Mouse (Mus musculus) limb, embryonic 14.5 days (tissue): ENCODE results near the gene Sarm1. TPM values are rescaled to one million over a fixed set of nuclear protein-coding genes. Genes with fewer than 3 reads are reported as not detected.

ENCODE experiments used
- ATAC-seq: fragments of 200-750 bp; cut with Nextera tagmentation; 2 replicates; pipeline ENCODE4 v1.8.0; 2017; ENCODE audit warnings: low read depth, moderate number of reproducible peaks, moderate TSS enrichment; ENCODE audit not compliant: low FRiP score
- DNase-seq: peaks from one replicate; pipeline ENCODE4 v3.0.0-alpha.2; 2015; ENCODE audit warnings: low spot score
- H3K27ac ChIP-seq: fragments of 300-500 bp; sonication (generic); replicated peaks from 2 replicates; pipeline ENCODE4 v1.5.1; 2014; ENCODE audit warnings: low read depth, mild to moderate bottlenecking, low read length, moderate library complexity, mixed read lengths
- H3K27me3 ChIP-seq: fragments of 300-500 bp; sonication (generic); 2 replicates; pipeline ENCODE4 v1.6.1; 2014; ENCODE audit warnings: low read length, mixed read lengths; ENCODE audit not compliant: control insufficient read depth, insufficient read depth
- H3K36me3 ChIP-seq: fragments of 300-500 bp; sonication (generic); 2 replicates; pipeline ENCODE4 v1.6.1; 2014; ENCODE audit warnings: mild to moderate bottlenecking, low read length, moderate library complexity, mixed read lengths; ENCODE audit not compliant: control insufficient read depth, insufficient read depth
- H3K4me1 ChIP-seq: fragments of 300-500 bp; sonication (generic); 2 replicates; pipeline ENCODE4 v1.6.1; 2014; ENCODE audit warnings: antibody characterized with exemption, low read length, mixed read lengths; ENCODE audit not compliant: control insufficient read depth, insufficient read depth
- H3K4me2 ChIP-seq: fragments of 300-500 bp; sonication (generic); replicated peaks from 2 replicates; pipeline ENCODE4 v1.6.1; 2014; ENCODE audit warnings: low read depth, mild to moderate bottlenecking, low read length, moderate library complexity; ENCODE audit not compliant: severe bottlenecking
- H3K4me3 ChIP-seq: fragments of 300-500 bp; sonication (generic); replicated peaks from 2 replicates; pipeline ENCODE4 v1.5.1; 2014; ENCODE audit warnings: low read length
- H3K9ac ChIP-seq: fragments of 300-500 bp; sonication (generic); 2 replicates; pipeline ENCODE4 v1.6.1; 2014; ENCODE audit warnings: mild to moderate bottlenecking, low read depth, low read length, moderate library complexity; ENCODE audit not compliant: severe bottlenecking
- H3K9me3 ChIP-seq: fragments of 300-500 bp; sonication (generic); 2 replicates; pipeline ENCODE4 v1.6.1; 2016; ENCODE audit warnings: low read length; ENCODE audit not compliant: control insufficient read depth
- POLR2A ChIP-seq: fragments of 200-500 bp; IDR thresholded peaks from 2 replicates; pipeline ENCODE4 v1.8.0; 2012; ENCODE audit warnings: inconsistent platforms, mild to moderate bottlenecking, moderate library complexity, borderline replicate concordance; ENCODE audit not compliant: insufficient read depth, insufficient read length; ENCODE audit errors: extremely low read depth
- WGBS: fragments of 180-500 bp; shearing (Covaris S2); extraction: QIAGEN DNeasy Blood & Tissue Kit; methylation state at CpG from one replicate; pipeline ENCODE4 v1.1.7; 2014; 5-methylcytosine and 5-hydroxymethylcytosine counted together
- polyA plus RNA-seq, 2 experiments: library from polyadenylated mRNA; depleted of rRNA in 1 of 2; stranded (reverse) in 1 of 2; unstranded in 1 of 2; fragments of >200 nt; fragmentation: Nextera tagmentation in 1 of 2; extraction: Ambion mirVana in 1 of 2; gene quantifications; 2 replicates each; pipeline versions ENCODE4 v1.2.1 to v1.2.3; 2012 to 2014

The Sarm1 gene
- polyA plus RNA-seq, 2 experiments: 1.7 to 2.1 TPM

DNA sequence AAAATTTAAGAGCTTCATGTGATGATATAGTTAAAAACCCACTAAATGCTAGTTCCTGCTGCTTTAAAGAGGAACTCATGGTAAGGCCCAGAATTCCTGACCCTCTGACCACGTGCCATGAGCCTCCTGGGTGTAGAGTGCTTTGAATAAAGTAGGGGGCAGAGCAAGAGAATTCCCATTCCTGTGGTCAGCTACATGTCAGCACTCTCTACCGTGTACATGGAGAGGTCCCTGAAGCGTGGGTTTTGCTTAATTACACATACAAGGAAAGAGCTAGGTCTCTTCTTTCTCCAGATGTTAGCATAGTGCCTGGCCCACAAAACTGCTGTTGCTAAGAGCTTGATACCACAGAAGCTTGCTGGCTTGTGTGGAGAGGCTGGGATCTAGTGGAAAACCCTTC lies 7.9 kb upstream of the Sarm1 start:
- Histone ChIP-seq H3K36me3 (peaks cover 35% of the 10 kb centered on the region), H3K4me1 (no peaks in the 10 kb centered on the region), H3K4me3 (no peak overlapping the region), H3K27ac (no peak overlapping the region), H3K4me2 (no peak overlapping the region), H3K9me3 (no peaks in the 10 kb centered on the region), H3K27me3 (no peaks in the 10 kb centered on the region), H3K9ac (no peak overlapping the region)
- DNase-seq (no peak), ATAC-seq (no peak)
- no peak for TF ChIP-seq POLR2A
- 84% methylated on average over 3 of the region's 3 CpGs for WGBS

DNA sequence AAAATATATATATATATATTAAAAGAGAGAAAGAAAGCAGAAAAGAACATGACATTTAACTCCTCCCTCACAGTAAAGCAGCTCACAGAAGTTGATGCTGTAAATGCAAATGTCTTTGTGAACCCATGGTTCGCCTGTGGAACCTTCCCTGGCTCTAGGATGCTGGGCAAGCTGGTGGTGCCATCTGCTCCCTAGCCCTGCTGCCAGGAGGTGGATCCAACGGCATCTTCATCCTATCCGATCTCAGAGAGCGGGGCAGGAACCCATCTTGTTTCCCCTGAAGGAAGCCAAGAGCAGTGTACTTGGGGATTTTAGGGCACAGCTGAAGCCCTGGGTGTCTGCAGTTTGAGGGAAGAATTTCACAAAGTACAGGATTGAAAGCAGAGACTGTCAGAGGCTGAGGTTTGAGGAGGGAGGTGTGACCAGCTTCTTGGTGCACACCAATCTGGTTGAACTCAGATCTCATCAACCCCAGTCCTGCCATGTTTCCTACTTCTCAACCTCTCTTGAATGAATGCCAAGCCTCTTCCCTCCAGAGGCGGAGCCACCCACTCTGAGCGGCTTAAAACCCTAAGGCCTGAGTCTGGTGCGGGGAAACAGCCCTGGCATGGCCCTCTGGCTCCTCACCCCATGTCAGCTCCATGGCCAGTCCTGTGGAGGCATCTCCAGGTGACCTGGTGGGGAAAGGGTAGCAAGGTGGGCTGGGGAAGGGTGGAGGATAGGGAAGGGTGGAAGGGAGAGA lies 5.5 kb upstream of the Sarm1 start, which contains the start of gene Sebox:
TSS of gene Sebox (plus strand) at position 539 of the 742 bp plus-strand sequence.
- Histone ChIP-seq H3K4me3 (no peak within 1 kb of the TSS), H3K27me3 (no peaks in the 10 kb centered on the region; the same call in 1 of the 2 replicates), H3K9ac (no peak within 1 kb of the TSS), H3K9me3 (no peaks in the 10 kb centered on the region), H3K36me3 (peaks cover 24% of the 10 kb centered on the region), H3K4me1 (0 out of 2 replicates have a peak, but pooled peaks cover under 1% of the 10 kb centered on the region), H3K27ac (no peak within 1 kb of the TSS), H3K4me2 (no peak within 1 kb of the TSS)
- WGBS: 68% methylated on average over 7 of the region's 7 CpGs
- TF ChIP-seq POLR2A: no peak
- ATAC-seq: no peak
- DNase-seq: no peak

DNA sequence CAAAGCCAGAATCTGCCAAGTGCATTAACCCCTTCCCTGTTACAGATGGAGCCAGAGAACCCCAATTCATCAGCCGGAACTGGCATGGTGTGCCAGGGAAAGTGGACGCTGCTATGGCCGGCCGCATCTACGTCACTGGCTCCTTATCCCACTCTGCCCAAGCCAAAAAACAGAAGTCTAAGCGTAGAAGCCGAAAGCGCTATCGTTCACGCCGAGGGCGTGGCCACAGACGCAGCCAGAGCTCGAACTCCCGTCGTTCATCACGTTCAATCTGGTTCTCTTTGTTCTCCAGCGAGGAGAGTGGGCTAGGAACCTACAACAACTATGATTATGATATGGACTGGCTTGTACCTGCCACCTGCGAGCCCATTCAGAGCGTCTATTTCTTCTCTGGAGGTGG lies 4.0 kb upstream of the Sarm1 start:
- Histone ChIP-seq H3K27me3 (peaks cover under 1% of the 10 kb centered on the region), H3K4me2 (no peak overlapping the region), H3K9me3 (no peaks in the 10 kb centered on the region), H3K9ac (no peak overlapping the region), H3K4me3 (no peak overlapping the region), H3K36me3 (peaks cover 11% of the 10 kb centered on the region), H3K4me1 (peaks cover 10% of the 10 kb centered on the region; the same call in 1 of the 2 replicates), H3K27ac (no peak overlapping the region)
- no peak for TF ChIP-seq POLR2A
- 82% methylated on average over 20 of the region's 20 CpGs for WGBS
- ATAC-seq: no peak
- DNase-seq: no peak

DNA sequence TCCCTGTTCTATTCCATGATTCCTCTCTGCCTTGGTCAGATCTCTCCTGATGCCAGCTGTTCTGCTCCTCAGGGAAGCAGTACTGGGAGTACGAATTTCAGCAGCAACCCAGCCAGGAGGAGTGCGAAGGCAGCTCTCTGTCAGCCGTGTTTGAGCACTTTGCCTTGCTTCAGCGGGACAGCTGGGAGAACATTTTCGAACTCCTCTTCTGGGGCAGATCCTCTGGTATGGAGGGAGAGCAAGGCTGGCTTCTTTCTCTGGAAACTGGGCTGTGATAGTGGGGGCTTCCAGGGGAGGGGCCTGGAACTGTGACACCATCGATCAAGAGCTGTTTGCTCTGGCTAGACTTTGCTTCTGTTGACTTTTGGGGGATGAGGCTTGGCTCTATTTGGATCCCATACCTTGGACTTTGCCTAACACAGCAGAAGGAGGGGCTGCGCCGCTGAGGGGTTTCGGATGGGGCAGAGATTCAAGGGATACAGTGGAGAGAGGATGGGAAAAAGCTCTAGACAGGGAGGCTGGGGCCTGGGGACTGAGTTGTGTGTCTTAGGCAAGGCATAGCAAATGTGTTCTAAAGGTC lies 3.2 kb upstream of the Sarm1 start:
- Histone ChIP-seq H3K4me3 (no peak overlapping the region), H3K9me3 (no peaks in the 10 kb centered on the region), H3K9ac (no peak overlapping the region), H3K4me1 (peaks cover 12% of the 10 kb centered on the region; the same call in 1 of the 2 replicates), H3K4me2 (no peak overlapping the region), H3K27me3 (peaks cover 9% of the 10 kb centered on the region), H3K36me3 (peaks cover 3% of the 10 kb centered on the region; the same call in 1 of the 2 replicates), H3K27ac (no peak overlapping the region)
- no peak for DNase-seq
- no peak for TF ChIP-seq POLR2A
- WGBS: 80% methylated on average over 9 of the region's 9 CpGs
- ATAC-seq: no peak

DNA sequence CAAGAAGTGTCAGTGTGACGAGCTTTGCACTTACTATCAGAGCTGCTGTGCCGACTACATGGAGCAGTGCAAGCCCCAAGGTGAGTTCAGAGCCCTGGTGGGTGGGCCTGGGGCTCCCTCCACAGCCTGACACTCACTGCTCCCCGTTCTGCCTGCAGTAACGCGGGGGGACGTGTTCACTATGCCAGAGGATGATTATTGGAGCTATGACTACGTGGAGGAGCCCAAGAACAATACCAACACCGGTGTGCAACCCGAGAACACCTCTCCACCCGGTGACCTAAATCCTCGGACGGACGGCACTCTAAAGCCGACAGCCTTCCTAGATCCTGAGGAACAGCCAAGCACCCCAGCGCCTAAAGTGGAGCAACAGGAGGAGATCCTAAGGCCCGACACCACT lies 2.0 kb upstream of the Sarm1 start:
- Histone ChIP-seq H3K4me3 (no peak overlapping the region), H3K27me3 (peaks cover 10% of the 10 kb centered on the region), H3K27ac (no peak overlapping the region), H3K4me2 (no peak overlapping the region), H3K4me1 (peaks cover 12% of the 10 kb centered on the region; the same call in 1 of the 2 replicates), H3K9me3 (no peaks in the 10 kb centered on the region), H3K36me3 (no peaks in the 10 kb centered on the region), H3K9ac (no peak overlapping the region)
- no peak for ATAC-seq
- no peak for DNase-seq
- WGBS: 47% methylated on average over 16 of the region's 16 CpGs
- no peak for TF ChIP-seq POLR2A
